Mouse (Mus musculus) liver, embryonic 11.5 days (tissue): Measurements from ENCODE around the gene Pdia4. TPM values are rescaled to one million over a fixed set of nuclear protein-coding genes. Genes with fewer than 3 reads are reported as not detected.

Source experiments
- ATAC-seq: fragments of 200-750 bp; cut with Nextera tagmentation; replicated peaks from 2 replicates; pipeline ENCODE4 v1.8.0; 2017; ENCODE audit warnings: moderate number of reproducible peaks, mild to moderate bottlenecking, moderate TSS enrichment, moderate library complexity; ENCODE audit not compliant: low FRiP score
- DNase-seq: peaks from one replicate; pipeline ENCODE4 v3.0.0-alpha.2; 2017; ENCODE audit warnings: low spot score
- H3K27ac ChIP-seq: fragments of 300-500 bp; sonication (generic); 2 replicates; pipeline ENCODE4 v1.5.1; 2014; ENCODE audit warnings: mild to moderate bottlenecking, low read depth, low read length, control low read depth
- H3K27me3 ChIP-seq: fragments of 300-500 bp; sonication (generic); replicated peaks from 2 replicates; pipeline ENCODE4 v1.6.1; 2014; ENCODE audit warnings: low read length, mixed read lengths; ENCODE audit not compliant: control insufficient read depth, insufficient read depth
- H3K36me3 ChIP-seq: fragments of 300-500 bp; sonication (generic); 2 replicates; pipeline ENCODE4 v1.6.1; 2014; ENCODE audit warnings: mild to moderate bottlenecking, low read length, moderate library complexity, mixed read lengths; ENCODE audit not compliant: control insufficient read depth, insufficient read depth
- H3K4me1 ChIP-seq: fragments of 300-500 bp; sonication (generic); replicated peaks from 2 replicates; pipeline ENCODE4 v1.6.1; 2014; ENCODE audit warnings: low read length, mixed read lengths; ENCODE audit not compliant: control insufficient read depth, insufficient read depth
- H3K4me2 ChIP-seq: fragments of 300-500 bp; sonication (generic); 2 replicates; pipeline ENCODE4 v1.6.1; 2014; ENCODE audit warnings: mild to moderate bottlenecking, control low read depth, moderate library complexity
- H3K4me3 ChIP-seq: fragments of 300-500 bp; sonication (generic); 2 replicates; pipeline ENCODE4 v1.5.1; 2014; ENCODE audit warnings: low read depth, low read length, control low read depth
- H3K9ac ChIP-seq: fragments of 300-500 bp; sonication (generic); 2 replicates; pipeline ENCODE4 v1.6.1; 2014; ENCODE audit warnings: low read depth, low read length, control low read depth
- H3K9me3 ChIP-seq: fragments of 300-500 bp; sonication (generic); 2 replicates; pipeline ENCODE4 v1.6.1; 2016; ENCODE audit warnings: low read length, inconsistent platforms, mixed read lengths; ENCODE audit not compliant: control insufficient read depth
- WGBS: fragments of 180-500 bp; shearing (Covaris S2); extraction: QIAGEN DNeasy Blood & Tissue Kit; methylation state at CpG from one replicate; pipeline ENCODE4 v1.1.7; 2014; 5-methylcytosine and 5-hydroxymethylcytosine counted together
- polyA plus RNA-seq: library from polyadenylated mRNA; unstranded; fragments of >200 nt; fragmentation: Nextera tagmentation; extraction: Ambion mirVana; gene quantifications from 2 replicates; pipeline ENCODE4 v1.2.1, GENCODE M21; 2014

Gene Pdia4
- polyA plus RNA-seq, 1 experiment from 2014 or later = 233 TPM

DNA sequence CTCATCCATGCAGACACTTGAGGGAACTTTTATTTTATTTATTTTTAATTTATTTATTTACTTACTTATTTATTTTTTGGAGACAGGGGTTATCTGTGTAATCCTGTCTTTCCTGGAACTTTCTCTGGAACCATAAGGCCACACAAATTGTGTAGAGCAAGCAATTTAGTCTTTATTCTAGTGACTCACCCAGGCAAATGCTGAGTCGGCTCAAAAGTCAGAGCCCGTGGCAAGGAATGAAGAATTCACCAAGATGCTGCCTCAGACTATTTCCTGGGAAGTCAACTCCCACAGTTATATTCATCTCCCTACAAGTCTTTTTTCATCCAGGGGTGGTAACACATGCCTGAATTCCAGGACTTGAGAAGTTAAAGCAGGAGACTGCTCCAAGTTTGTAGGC, 7.7 kb downstream of the Pdia4 start:
- DNase-seq (no peak), ATAC-seq (no peak)
- Histone ChIP-seq H3K36me3 (peaks cover 45% of the 10 kb centered on the region), H3K9me3 (no peaks in the 10 kb centered on the region), H3K4me1 (no peaks in the 10 kb centered on the region), H3K4me3 (no peak overlapping the region), H3K9ac (no peak overlapping the region), H3K27me3 (no peaks in the 10 kb centered on the region), H3K4me2 (no peak overlapping the region), H3K27ac (no peak overlapping the region)
- 77% methylated on average over 2 of the region's 2 CpGs for WGBS

GRCm38 (mm10) chr6:47799079-47799478, 14.2 kb downstream of the Pdia4 start:
- Histone ChIP-seq H3K9me3 (no peaks in the 10 kb centered on the region), H3K9ac (no peak overlapping the region), H3K27me3 (no peaks in the 10 kb centered on the region), H3K27ac (no peak overlapping the region), H3K4me2 (no peak overlapping the region), H3K36me3 (peaks cover 54% of the 10 kb centered on the region), H3K4me1 (no peaks in the 10 kb centered on the region), H3K4me3 (no peak overlapping the region)
- DNase-seq (peak; percentile 43), ATAC-seq (peak; percentile 53; the same call in 1 of the 2 replicates)
- 55% methylated on average over 6 of the region's 6 CpGs for WGBS

DNA sequence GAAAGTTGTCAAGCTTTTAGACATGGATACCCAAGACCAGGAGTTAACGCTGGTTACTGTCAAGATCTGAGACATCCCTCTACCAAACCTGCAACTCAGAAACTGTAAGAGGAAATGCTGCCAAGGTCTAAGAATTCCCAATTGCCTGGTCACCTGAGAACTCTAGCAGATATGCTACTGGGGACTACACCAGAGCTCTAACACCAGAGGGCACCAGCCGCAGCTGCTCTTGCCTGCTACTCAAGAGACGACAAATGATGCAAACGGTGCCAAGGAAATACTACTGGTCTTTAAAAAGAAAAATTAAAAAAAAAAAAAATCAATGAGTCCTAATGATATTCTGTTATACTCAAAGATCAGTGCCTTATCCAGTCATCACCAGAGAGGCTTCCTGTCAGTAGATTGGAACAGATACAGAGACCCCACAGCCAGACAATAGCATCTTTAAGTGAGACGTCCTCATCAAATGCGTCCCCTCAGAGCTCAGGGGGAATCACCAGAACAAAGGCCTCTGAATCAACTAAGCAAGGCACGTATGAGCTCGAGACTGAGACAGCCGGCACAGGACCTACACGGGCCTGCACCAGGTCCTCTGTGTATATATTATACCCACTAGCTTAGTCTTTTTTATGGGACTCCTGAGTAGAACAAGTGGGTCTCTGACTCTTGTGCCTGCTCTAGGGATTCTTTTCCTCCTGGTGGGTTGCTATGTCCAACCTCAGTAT, 19.0 kb downstream of the Pdia4 start:
- H3K9me3 ChIP-seq = no peaks in the 10 kb centered on the region
- H3K4me3 ChIP-seq = no peak overlapping the region
- H3K36me3 ChIP-seq = peaks cover 26% of the 10 kb centered on the region
- no peaks in the 10 kb centered on the region for H3K4me1 ChIP-seq
- no peaks in the 10 kb centered on the region for H3K27me3 ChIP-seq
- no peak overlapping the region for H3K9ac ChIP-seq
- DNase-seq (no peak), ATAC-seq (no peak)
- WGBS = 75% methylated on average over 10 of the region's 10 CpGs
- H3K27ac ChIP-seq = no peak overlapping the region
- no peak overlapping the region for H3K4me2 ChIP-seq

DNA sequence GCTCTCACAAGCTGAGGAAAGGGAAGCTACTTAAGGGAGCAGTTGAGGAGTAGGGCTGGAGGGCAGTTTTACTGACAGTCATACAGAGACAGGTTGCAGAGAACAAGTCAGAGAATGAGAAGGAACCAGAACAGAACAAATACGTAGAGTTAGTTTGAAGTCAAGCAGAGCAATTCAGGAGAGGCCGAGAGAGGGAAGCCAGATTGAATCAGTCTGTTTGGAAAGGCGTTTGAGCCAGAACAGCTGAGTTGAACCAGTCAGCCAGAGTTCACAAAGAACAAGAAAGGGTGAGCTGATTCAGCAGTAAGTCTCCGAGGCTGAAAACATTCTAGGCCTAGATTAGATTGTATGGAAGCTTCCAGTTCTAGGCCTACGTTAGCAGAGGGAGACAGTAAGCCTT, 19.9 kb downstream of the Pdia4 start:
- 74% methylated on average over 5 of the region's 5 CpGs for WGBS
- no peak overlapping the region for H3K4me3 ChIP-seq
- DNase-seq (no peak), ATAC-seq (no peak)
- no peaks in the 10 kb centered on the region for H3K27me3 ChIP-seq
- no peak overlapping the region for H3K9ac ChIP-seq
- no peaks in the 10 kb centered on the region for H3K9me3 ChIP-seq
- H3K4me1 ChIP-seq = no peaks in the 10 kb centered on the region
- H3K36me3 ChIP-seq = peaks cover 19% of the 10 kb centered on the region
- no peak overlapping the region for H3K27ac ChIP-seq
- H3K4me2 ChIP-seq = no peak overlapping the region

DNA sequence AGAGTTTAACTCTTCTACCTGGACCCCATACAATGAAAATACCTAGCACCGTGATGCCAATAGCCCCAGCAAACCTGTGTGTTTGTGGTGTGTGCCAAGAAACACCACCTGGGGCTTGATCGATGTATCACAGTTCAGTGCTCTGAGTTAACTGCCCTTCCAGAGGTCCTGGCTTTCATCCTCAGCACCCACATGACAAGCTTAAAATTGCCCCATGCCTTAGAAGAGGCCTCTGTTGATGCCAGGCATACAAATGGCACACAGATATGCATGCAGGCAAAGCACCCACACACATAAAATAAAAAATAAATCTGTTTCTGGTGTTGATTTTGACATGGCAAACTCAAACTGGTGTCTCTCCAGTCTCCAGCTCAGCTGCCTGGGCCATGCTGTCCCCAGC, 20.7 kb downstream of the Pdia4 start:
- ATAC-seq = no peak
- H3K9me3 ChIP-seq = no peaks in the 10 kb centered on the region
- WGBS = 88% methylated on average over 2 of the region's 2 CpGs
- H3K36me3 ChIP-seq = peaks cover 11% of the 10 kb centered on the region
- no peak overlapping the region for H3K4me3 ChIP-seq
- DNase-seq = no peak
- H3K9ac ChIP-seq = no peak overlapping the region
- H3K27ac ChIP-seq = no peak overlapping the region
- H3K4me2 ChIP-seq = no peak overlapping the region
- H3K4me1 ChIP-seq = no peaks in the 10 kb centered on the region
- no peaks in the 10 kb centered on the region for H3K27me3 ChIP-seq

- no peaks in the 10 kb centered on the region for H3K4me1 ChIP-seq
- no peak overlapping the region for H3K9ac ChIP-seq
- no peak overlapping the region for H3K27ac ChIP-seq
- H3K4me2 ChIP-seq = no peak overlapping the region
- no peaks in the 10 kb centered on the region for H3K9me3 ChIP-seq
- no peak overlapping the region for H3K4me3 ChIP-seq
- no peak for DNase-seq
- 24% methylated on average over 2 of the region's 2 CpGs for WGBS
- peaks cover 1% of the 10 kb centered on the region; the same call in 1 of the 2 replicates for H3K36me3 ChIP-seq
- no peaks in the 10 kb centered on the region for H3K27me3 ChIP-seq
- no peak for ATAC-seq
Observed at GRCm38 (mm10) chr6:47790745-47791144, 22.5 kb downstream of the Pdia4 start.

- Histone ChIP-seq H3K9me3 (no peaks in the 10 kb centered on the region), H3K36me3 (no peaks in the 10 kb centered on the region), H3K9ac (peak overlapping the region; percentile 63), H3K4me1 (no peaks in the 10 kb centered on the region), H3K4me2 (peak overlapping the region; percentile 59), H3K27ac (peak overlapping the region; percentile 57), H3K4me3 (peak overlapping the region; percentile 47), H3K27me3 (no peaks in the 10 kb centered on the region)
- 0 out of 2 replicates have a peak, but pooled peaks have one; percentile 27 for ATAC-seq
- DNase-seq = no peak
- WGBS = 43% methylated on average over 3 of the region's 3 CpGs
Observed at GRCm38 (mm10) chr6:47788821-47789220, 24.4 kb downstream of the Pdia4 start.

DNA sequence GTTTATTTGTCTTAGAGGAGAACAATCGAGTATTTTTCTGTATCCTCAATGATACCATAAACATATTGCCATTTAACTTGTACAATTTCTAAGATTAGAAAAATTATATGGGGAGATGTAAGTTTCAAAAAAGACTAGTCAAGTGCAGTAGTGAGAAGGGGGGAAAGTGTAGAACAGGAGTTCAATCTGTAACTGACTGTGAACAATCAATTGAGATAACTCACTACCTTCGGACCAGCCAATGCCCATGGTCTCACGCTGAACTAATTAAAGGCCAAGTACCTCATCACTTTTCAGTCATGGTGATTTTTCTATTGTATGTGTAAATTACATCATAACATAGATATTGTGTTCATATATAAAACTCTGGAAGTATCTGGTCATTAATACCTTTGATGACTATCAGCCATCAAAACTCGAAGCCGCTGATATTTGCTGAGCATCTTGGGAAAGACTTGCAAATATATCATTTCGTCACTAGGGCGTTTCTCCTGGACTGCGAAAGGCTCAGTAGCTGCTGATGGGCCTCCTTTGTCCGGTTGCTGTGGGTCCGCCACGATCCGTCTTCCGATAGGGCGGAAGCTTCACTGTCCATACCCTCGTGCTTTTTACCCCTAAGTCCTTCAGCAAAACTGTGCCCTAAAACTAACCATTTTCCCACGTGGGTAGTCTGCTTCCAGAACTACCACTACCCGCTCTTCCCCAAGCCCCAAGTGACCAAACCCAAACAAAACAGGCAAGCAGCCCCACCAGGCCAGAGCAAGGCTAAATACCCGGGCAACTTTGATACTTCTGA, 25.1 kb downstream of the Pdia4 start:
- no peaks in the 10 kb centered on the region for H3K9me3 ChIP-seq
- no peaks in the 10 kb centered on the region for H3K4me1 ChIP-seq

More for the DNA sequence above, 25.1 kb downstream of the Pdia4 start:
- Histone ChIP-seq H3K4me3 (peak overlapping the region; percentile 47), H3K27me3 (no peaks in the 10 kb centered on the region), H3K9ac (peak overlapping the region; percentile 63), H3K36me3 (no peaks in the 10 kb centered on the region), H3K27ac (peak overlapping the region; percentile 57), H3K4me2 (peak overlapping the region; percentile 59)
- under 1% methylated on average over 18 of the region's 18 CpGs for WGBS
- DNase-seq = peak; percentile 74
- peak; percentile 89 for ATAC-seq
